Mouse (Mus musculus) CH12.LX (cell line): ENCODE measurements at regions not wholly inside any gene's neighbourhood (a gene's known extent, or its start where the extent isn't known, plus 50 kb on each side); places are given as distances from the start of the nearest gene placed in this dataset.

Experiments used
- CHD2 ChIP-seq: IDR thresholded peaks from 2 replicates; pipeline ENCODE4 v1.6.1; 2011; ENCODE audit warnings: low read length, improper control_type of control experiment
- CTCF ChIP-seq, 2 experiments: IDR thresholded peaks in 1 of 2; conservative IDR thresholded peaks in 1 of 2; 2 replicates each; pipeline ENCODE4 v1.5.1; 2011 to 2012; ENCODE audit warnings: low read depth in 2 of 2, low read length in 2 of 2, improper control_type of control experiment in 1 of 2, inconsistent platforms in 1 of 2, mild to moderate bottlenecking in 1 of 2, moderate library complexity in 1 of 2
- EP300 ChIP-seq: IDR thresholded peaks from 2 replicates; pipeline ENCODE4 v1.6.1; 2011; ENCODE audit warnings: low read length, improper control_type of control experiment
- GABPA ChIP-seq: IDR thresholded peaks from 2 replicates; pipeline ENCODE4 v1.6.1; 2012; ENCODE audit warnings: low read depth, low read length, improper control_type of control experiment, inconsistent platforms; ENCODE audit not compliant: insufficient replicate concordance
- JUND ChIP-seq: conservative IDR thresholded peaks from 2 replicates; pipeline ENCODE4 v1.6.1; 2011; ENCODE audit warnings: low read depth, low read length, improper control_type of control experiment
- KAT2A ChIP-seq: IDR thresholded peaks from 2 replicates; pipeline ENCODE4 v1.6.1; 2012; ENCODE audit warnings: low read length, improper control_type of control experiment, inconsistent platforms; ENCODE audit not compliant: insufficient replicate concordance
- MAFK ChIP-seq: IDR thresholded peaks from 2 replicates; pipeline ENCODE4 v1.6.1; 2011; ENCODE audit warnings: low read length, improper control_type of control experiment; ENCODE audit not compliant: insufficient replicate concordance
- NRF1 ChIP-seq: IDR thresholded peaks from 2 replicates; pipeline ENCODE4 v1.6.1; 2014; ENCODE audit warnings: low read depth, mild to moderate bottlenecking, inconsistent platforms, low read length, improper control_type of control experiment, moderate library complexity
- POLR2A ChIP-seq: IDR thresholded peaks from 2 replicates; pipeline ENCODE4 v1.6.1; 2011; ENCODE audit warnings: low read depth, mild to moderate bottlenecking, improper control_type of control experiment, low read length
- USF1 ChIP-seq: IDR thresholded peaks from 2 replicates; pipeline ENCODE4 v1.6.1; 2014; ENCODE audit warnings: low read depth, mild to moderate bottlenecking, inconsistent platforms, low read length, improper control_type of control experiment
- ZC3H11A ChIP-seq: IDR thresholded peaks from 2 replicates; pipeline ENCODE4 v1.6.1; 2012; ENCODE audit warnings: low read depth, mild to moderate bottlenecking, inconsistent platforms, low read length, improper control_type of control experiment

DNA sequence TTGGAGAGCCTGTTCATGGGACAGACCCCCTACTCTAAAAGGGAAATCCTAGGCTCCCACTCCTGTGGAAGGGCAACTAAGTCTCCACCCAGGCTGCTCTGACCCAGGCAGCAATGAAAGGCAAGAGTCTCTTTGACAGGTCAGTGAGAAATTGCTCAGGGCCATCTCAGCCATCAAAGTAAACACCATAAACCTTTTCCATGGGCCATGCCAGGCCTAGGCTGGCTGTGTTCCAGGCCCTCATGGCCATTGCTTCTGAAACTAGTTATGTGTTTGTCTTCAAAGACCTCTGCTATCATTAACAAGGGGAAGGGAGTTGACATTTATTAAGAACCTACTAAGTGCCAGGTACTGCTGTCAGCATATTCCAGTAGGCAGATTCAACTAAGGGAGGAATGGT, 101.8 kb upstream of the Slc22a23 start:
- TF ChIP-seq USF1 = no peak
- no peak for TF ChIP-seq GABPA
- no peak for TF ChIP-seq JUND
- no peak for TF ChIP-seq EP300
- no peak for TF ChIP-seq POLR2A
- TF ChIP-seq NRF1 = no peak
- TF ChIP-seq MAFK = no peak
- no peak for TF ChIP-seq CHD2
- no peak for TF ChIP-seq CTCF (conservative IDR thresholded peaks at IDR 0.05 in 1 of 2, IDR thresholded peaks at IDR 0.05 in 1 of 2; ENCODE audit: low read depth in 2 of 2, low read length in 2 of 2)
- TF ChIP-seq KAT2A = no peak
- no peak for TF ChIP-seq ZC3H11A
